Mouse (Mus musculus): Measurements from ENCODE around the gene Hras.

Gene Hras

DNA sequence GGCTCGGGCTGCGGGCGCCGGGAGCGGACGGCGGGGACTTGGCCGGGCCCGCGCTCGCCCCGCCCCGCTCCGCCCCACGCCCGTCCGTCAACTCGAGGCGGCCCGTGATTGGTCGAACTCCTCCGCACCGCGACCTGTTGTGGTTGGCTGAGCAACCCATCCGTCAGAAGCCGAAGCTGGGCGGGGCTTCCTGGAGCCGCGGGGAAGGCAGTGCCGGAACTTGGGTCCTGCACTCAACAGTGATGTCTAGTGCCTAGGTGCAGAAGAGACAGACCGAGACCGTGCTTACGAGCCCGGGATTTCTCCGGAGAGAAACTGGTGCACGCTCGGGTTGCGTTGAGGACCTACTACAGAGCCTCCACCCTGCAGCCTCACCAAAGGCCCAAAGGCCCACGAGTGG lies at the start of gene Hras, which contains the start of gene Lrrc56:
TSS of gene Hras (minus strand) at position 58 of the 400 bp plus-strand sequence.
TSS of gene Lrrc56 (plus strand) at position 210 of the 400 bp plus-strand sequence.
- TF ChIP-seq GATA4 (IDR thresholded peaks at IDR 0.05; ENCODE audit: insufficient replicate concordance, low read length): no peak

DNA sequence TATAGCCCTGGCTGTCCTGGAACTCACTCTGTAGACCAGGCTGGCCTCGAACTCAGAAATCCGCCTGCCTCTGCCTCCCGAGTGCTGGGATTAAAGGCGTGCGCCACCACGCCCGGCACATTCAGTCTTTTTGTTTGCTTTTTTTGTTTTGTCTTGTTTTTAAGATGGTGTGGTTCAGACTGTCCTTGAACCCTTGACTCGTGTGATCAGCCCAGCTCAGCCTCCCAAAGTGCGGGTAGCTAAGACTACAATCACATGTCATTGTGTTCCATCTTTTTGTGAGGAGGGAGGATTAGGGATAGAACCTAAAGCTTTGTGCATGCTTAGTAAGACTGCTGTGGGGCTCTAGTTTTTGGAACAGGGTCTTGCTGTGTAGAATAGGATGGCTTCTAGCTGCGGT lies 37.7 kb upstream of the Hras start:
- no peak for TF ChIP-seq GATA4 (IDR thresholded peaks at IDR 0.05; ENCODE audit: insufficient replicate concordance, low read length)

DNA sequence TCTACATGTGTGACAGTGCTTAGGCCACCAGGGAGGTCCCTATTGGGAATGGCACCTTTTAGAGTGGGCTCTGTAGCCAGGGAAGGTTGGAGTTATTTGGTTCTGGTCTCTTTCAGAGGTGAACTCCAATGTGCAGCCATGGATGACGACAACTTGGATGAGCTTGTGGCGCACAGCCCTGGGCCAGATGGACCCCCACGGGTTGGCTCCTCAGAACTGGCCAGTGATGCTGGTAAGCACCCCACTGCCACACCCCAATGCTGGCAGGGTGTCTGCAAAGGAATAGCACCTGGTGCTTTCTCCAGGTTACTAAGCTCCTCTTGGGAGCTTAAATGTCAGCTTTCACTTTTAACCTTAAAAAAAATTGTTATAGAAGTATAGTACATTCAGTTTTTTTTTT lies 37.3 kb upstream of the Hras start:
- no peak for TF ChIP-seq GATA4 (IDR thresholded peaks at IDR 0.05; ENCODE audit: insufficient replicate concordance, low read length)

DNA sequence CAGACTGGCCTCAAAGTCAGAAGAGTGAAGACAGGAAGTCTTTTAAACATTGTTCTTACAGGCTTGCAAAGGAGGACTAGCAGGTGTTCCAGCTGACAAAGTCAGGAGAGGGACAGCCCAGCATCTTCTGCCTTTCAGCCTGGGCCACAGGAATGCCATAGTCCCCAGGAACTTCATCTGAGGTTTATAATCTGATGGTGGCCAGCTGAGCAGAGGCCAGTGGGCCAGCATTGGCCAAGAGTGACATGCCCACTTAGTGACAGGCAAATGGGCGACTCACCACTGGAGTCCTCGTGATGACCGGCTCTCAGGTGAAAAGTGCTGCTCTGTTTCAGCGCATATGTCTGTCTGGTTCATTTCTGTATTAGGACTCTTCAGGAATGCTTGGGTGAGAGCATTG lies 36.8 kb upstream of the Hras start:
- TF ChIP-seq GATA4 (IDR thresholded peaks at IDR 0.05; ENCODE audit: insufficient replicate concordance, low read length): no peak

DNA sequence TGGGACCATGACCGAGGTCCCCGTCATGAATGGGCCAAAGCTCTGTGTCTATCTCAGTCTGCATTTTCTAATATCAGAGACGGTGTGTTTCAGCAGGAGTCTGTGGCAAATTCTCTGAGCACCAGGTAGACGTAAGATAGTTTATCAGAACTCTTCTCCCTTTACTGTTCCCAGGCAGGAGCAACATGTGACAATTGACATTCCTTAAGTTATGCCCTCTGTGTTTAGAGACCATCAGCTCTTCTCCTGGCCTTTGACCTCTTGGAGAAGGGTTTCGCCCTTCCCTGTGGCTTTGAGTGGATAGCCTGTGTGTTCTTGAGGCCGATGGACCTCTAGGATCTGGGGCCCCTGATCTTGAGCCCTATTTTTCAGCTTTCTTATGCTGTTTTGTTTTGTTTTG lies 35.9 kb upstream of the Hras start:
- TF ChIP-seq GATA4 (IDR thresholded peaks at IDR 0.05; ENCODE audit: insufficient replicate concordance, low read length): no peak

DNA sequence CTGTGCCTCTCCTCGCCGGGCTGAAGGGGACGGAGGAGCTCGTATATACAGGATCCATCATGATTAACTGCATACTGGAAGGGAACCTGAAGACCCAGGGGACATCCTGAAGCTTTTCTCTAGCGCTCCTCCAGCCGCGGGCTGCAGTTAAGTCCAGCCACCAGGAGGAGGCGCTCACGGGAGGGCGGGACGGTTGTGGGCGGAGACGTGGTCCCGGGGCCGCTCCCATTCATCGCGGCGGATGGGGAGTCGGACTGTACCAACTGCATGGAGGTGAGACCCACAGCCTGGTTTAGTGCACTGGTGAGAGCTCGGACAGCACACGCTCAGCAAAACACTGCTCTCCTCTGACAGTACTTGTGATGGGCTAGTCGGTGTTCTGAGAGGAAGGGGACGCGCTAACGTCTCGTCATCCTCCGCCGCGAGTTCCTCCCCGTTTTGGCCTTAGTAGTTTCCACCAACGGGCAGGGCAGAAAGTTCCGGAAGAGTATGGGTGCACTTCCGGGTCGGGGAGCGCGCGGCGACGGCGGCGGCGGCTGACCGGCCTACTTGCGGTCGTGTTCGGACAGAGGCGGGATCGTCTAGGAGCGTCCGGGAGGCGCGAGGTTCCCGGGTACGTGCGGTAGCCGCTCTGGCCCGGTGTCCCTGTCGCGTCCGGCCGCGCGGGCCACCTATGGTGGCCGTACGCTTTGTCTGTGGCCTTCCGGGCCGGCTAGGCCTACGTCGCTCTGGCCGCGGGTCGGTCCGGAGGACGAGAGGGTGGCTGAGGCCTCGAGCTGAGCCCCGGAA lies 34.7 kb upstream of the Hras start, which contains the start of gene Phrf1:
TSS of gene Phrf1 (plus strand) at position 506 of the 789 bp plus-strand sequence.
- TF ChIP-seq GATA4 (IDR thresholded peaks at IDR 0.05; ENCODE audit: insufficient replicate concordance, low read length): peak; percentile 21; the same call in 1 of the 2 replicates

DNA sequence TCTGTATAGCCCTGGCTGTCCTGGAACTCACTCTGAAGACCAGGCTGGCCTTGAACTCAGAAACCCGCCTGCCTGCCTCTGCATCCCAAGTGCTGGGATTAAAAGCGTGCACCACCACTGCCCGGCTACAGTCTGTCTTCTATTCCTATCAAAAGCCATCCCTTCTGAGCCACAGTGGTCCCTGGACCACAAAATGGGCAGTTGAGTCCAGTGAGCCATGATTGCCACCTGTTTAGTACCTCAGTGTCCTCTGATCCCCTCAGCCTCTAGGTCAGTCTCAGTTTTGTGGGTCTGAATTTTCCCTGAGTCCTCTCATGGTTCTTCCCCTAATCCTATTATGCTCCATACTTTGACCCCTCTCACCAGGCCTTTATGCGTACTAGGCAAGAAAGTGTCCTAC lies 34.0 kb upstream of the Hras start:
- TF ChIP-seq GATA4 (IDR thresholded peaks at IDR 0.05; ENCODE audit: insufficient replicate concordance, low read length): no peak

DNA sequence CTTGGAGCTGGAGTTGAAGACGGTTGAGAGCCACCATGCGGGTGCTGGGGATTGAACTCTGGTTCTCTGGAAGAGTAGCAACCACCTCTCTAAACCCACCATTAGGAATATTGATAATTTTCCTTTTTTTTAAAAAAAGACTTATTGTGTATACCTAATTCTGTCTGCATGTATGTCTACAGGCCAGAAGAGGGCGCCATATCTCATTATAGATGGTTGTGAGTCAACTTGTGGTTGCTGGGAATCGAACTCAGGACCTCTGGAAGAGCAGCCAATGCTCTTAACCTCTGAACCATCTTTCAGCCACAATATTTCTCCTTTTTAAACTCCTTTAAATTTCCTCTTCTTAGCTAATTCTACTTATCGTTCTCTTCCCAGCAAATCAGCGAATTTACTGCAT lies 32.7 kb upstream of the Hras start:
- TF ChIP-seq GATA4 (IDR thresholded peaks at IDR 0.05; ENCODE audit: insufficient replicate concordance, low read length): no peak

DNA sequence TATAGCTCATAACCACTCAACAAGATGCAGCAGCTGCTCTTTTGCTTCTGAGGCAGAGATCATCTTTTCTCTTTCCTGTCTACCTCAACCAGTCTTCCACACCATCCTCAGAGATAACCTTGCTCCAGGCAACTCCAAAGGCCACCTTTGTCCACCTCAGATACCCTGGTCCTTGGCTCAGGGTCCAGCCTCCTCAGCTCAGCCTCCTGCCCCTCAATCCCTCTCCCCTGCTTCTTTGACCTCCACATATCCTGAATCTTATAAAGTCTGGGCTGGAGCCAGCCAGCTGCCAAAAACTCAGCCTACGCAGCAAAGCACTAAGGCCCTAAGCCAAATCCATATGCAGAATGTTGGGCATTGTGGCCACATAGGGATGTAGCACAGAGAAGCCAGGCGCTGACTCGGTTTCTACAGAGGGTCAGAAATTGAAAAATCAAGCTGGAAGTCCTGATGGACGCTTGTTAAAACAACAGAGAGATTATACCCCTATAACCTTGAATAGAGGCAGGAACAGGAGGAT lies 29.0 kb upstream of the Hras start:
- no peak for TF ChIP-seq GATA4 (IDR thresholded peaks at IDR 0.05; ENCODE audit: insufficient replicate concordance, low read length)

DNA sequence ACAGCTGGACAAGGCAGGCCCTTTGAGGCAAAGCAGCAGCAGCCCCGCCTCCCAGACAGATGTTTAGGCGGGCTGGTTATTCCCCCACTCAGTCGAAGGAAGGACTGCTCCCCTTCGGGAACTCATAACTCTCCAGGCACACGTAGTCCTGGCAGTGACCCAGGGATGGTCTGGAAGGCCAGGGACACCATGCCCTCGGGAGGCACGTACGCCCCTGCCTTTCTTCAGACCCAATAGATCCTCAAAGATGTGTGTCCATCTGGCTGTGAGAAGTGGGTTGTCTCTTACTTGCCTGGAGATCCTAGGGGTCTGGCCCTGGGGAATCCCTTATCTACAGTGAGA lies 28.3 kb upstream of the Hras start:
- TF ChIP-seq GATA4 (IDR thresholded peaks at IDR 0.05; ENCODE audit: insufficient replicate concordance, low read length): no peak

DNA sequence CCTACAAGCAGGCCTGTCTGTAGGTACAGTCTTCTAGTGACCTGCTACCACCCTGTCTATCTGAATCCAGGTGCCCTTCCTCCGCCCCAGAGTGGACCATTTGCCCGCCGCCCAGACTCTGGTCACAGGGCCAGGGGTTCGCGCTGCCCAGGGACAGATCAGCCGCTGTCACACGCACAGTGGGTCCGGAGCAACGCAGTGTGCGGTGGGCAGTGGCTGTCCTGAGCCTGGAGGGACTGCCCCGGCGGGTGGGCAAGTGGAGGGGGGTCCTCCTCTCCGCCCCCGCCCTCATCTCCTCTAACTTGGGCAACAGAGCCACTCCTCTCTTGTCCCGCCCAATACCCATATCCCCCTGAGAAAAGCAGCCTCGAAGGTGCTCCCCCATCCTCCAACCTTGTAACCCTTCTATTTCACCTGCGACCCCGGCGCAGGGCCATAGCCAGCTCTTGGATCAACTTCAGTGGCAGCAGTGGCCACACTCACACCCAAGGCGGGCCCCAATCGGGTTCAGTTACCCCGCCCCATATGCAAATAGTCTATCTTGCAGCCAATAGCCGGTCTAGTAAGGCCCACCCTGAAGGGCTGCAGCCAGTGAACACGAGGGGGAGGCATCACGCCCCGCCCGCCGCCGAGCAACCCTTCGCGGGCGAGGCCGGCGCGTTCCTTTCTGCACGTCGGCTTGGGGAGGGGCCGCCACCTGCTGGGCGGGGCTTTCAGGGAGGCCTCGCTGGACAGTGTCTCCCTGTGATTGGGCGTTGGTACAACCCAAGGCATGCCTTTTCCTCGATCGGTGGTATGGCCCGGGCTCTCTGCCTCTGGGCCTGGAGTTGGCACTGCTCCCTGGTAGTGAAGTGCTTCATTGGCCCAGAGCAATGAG lies 27.7 kb upstream of the Hras start:
- no peak for TF ChIP-seq GATA4 (IDR thresholded peaks at IDR 0.05; ENCODE audit: insufficient replicate concordance, low read length)

DNA sequence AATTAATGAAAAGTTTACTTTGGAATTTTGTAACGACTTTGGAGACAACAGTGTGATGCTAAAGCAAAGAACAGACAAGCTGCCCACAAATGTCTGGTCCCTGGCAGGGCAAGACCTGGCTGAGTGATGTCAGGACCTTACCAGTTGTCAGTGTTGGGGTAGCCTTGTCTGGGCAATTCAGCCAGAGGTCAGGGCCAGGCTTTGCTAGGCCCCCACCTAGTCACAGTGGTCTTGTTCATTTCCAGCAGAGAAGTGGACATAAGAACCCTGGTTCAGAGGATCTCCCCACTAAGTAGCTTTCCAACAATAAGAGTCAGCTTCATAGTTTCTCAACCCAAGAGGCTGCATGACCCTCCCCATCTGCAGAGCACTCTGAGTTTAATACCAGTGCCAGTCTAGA lies 26.6 kb upstream of the Hras start:
- no peak for TF ChIP-seq GATA4 (IDR thresholded peaks at IDR 0.05; ENCODE audit: insufficient replicate concordance, low read length)

DNA sequence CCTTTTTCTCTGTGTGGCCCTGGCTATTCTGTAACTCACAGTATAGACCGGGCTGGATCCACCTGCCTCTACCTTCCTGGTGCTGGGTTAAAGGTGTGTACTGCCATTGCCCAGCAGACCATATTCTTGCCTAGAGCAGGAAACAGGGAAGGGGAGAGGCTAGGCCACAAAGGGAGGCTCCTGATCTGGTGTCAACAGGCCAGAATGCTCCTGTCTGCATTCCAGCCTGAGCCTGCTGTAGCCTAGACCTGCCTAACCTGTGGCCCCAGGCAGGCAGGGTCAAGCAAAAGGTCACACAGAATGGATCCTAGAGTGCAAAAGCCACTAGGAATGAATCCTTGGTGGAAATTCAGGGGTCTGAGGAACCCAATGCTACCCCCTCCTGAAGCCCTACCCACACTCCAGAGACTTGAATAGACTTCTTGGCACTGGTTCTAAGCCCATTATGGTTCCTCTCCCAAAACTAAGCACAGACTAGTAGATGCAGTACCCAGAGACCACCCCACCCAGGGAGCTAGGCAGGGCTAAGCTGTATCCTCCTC lies 25.8 kb upstream of the Hras start:
- TF ChIP-seq GATA4 (IDR thresholded peaks at IDR 0.05; ENCODE audit: insufficient replicate concordance, low read length): no peak

DNA sequence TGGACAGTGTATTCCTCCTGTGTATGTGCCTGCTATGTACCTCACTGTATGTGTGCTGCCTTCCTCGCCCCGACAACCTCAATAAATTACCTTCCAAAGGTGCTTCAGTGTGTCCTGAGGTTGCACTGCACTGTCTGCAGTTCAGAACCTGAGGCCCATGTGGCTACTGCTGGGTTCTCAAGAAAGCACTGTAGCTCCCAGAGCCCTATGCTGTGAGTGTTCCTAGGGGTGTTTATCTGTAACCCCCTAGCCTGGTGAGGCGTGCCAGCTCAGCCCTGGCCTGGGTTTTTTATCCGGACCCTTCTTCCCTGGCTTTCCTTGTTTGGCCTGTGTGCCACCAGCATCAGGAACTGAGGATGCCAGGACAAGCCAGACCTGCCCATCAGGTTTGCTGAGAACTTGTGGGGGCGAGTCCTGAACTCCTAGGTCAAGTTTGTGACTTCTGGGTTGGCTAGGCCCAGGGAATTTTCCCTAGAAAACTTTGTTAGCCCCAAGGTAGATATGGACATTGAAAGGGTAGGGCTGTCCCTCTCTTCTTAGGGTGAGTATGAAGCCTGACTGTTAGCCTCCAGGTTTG lies 24.8 kb upstream of the Hras start:
- no peak for TF ChIP-seq GATA4 (IDR thresholded peaks at IDR 0.05; ENCODE audit: insufficient replicate concordance, low read length)

DNA sequence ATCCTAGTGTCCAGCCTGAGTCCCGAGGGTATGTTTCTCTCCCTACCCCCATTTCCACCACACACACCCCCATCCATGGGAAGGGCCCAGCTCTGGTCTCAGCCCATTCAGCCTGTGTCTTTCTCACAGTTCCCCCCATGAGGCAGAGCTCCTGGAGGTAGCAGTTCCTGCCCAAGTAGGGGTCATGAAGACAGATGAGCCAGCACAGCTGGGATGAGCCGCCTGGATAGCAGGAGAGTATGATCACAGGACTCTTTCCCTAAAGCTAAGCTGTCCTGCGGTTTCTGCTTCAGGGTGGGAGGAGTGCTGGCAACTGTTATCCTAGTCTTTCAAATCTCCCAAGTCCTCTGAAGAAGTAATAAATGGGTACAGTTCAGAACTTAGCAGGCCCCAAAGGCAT lies 24.3 kb upstream of the Hras start:
- TF ChIP-seq GATA4 (IDR thresholded peaks at IDR 0.05; ENCODE audit: insufficient replicate concordance, low read length): no peak

All from liver, adult (tissue).